ENCODE assay signal across 8 mouse cellular contexts in genomic region chr11:53308251-53308864, GRCm38 (mm10). TPM values are rescaled to one million over a fixed set of nuclear protein-coding genes. Genes with fewer than 3 reads are reported as not detected.
DNase-seq lines count a peak whose midpoint lies in the region; ATAC-seq and TF ChIP-seq lines count a peak whose summit lies in the region.
"Had no signal": no experiment of that assay in that cellular context is flagged by ENCODE, and none has a peak within 500 bp of the region (broad histone marks: within the 10 kb centered on the region; RNA-seq: fewer than 3 reads in every experiment).

No protein-coding gene starts in this region.

- no peak for TF ChIP-seq POLR2A in bone marrow, adult 2 months (IDR thresholded peaks at IDR 0.05; ENCODE audit: borderline replicate concordance, control insufficient read depth, low read depth, low read length)

- H3K4me1 ChIP-seq in bone marrow, adult 2 months (ENCODE audit: control insufficient read depth, insufficient read depth, low read length): peaks cover 4% of the 10 kb centered on the region; the same call in 1 of the 2 replicates
- peaks cover 20% of the 10 kb centered on the region for H3K4me1 ChIP-seq in kidney, embryonic 16.5 days (ENCODE audit: insufficient read depth, low read length)
- H3K4me1 ChIP-seq: hindbrain, embryonic 15.5 days had no signal

- H3K27me3 ChIP-seq in kidney, embryonic 16.5 days (ENCODE audit: insufficient read depth, low read length): no peaks in the 10 kb centered on the region
- H3K27me3 ChIP-seq: hindbrain, embryonic 15.5 days had no signal

- H3K36me3 ChIP-seq in kidney, embryonic 16.5 days (ENCODE audit: insufficient read depth, low read length): no peaks in the 10 kb centered on the region
- H3K36me3 ChIP-seq: hindbrain, embryonic 15.5 days had no signal

- TF ChIP-seq CTCF in bone marrow, adult 2 months (IDR thresholded peaks at IDR 0.05; ENCODE audit: control insufficient read depth, insufficient read depth, low read length): no peak

- DNase-seq in layer of hippocampus, adult 8-10 months (ENCODE audit: low spot score in 2 of 2): no peak
- no peak for DNase-seq in thymus, adult 18-20 months

- no peak overlapping the region for H3K4me3 ChIP-seq in bone marrow, adult 2 months (replicated peaks; ENCODE audit: control insufficient read depth, low read depth, low read length)
- no peak overlapping the region for H3K4me3 ChIP-seq in kidney, embryonic 16.5 days (ENCODE audit: low read length)
- H3K4me3 ChIP-seq: hindbrain, embryonic 15.5 days had no signal

- H3K9me3 ChIP-seq in kidney, embryonic 16.5 days (ENCODE audit: low read length): no peaks in the 10 kb centered on the region
- H3K9me3 ChIP-seq: hindbrain, embryonic 15.5 days had no signal

- no peak overlapping the region for H3K9ac ChIP-seq in kidney, embryonic 16.5 days (replicated peaks; ENCODE audit: low read length)
- H3K9ac ChIP-seq: hindbrain, embryonic 15.5 days had no signal

- ATAC-seq in granulocyte monocyte progenitor cell, adult 5-6 weeks (replicated peaks; ENCODE audit: poor library complexity, severe bottlenecking): peak; percentile 22; the same call in 1 of the 2 replicates
- ATAC-seq in kidney, embryonic 16.5 days (ENCODE audit: low FRiP score, low TSS enrichment): peak; percentile 82
- peak; percentile 72 for ATAC-seq in megakaryocyte-erythroid progenitor cell, adult 5-6 weeks (replicated peaks; ENCODE audit: low FRiP score, low TSS enrichment, poor library complexity, severe bottlenecking)
- no peak for ATAC-seq in erythroid progenitor cell, adult 5-6 weeks (replicated peaks; ENCODE audit: low FRiP score, poor library complexity, severe bottlenecking)

- H3K27ac ChIP-seq in bone marrow, adult 2 months (ENCODE audit: control insufficient read depth, insufficient read depth, low read depth, low read length, poor library complexity): peak overlapping the region; percentile 53; the same call in 1 of the 2 replicates
- peak overlapping the region; percentile 90 for H3K27ac ChIP-seq in kidney, embryonic 16.5 days (ENCODE audit: low read length)
- H3K27ac ChIP-seq: hindbrain, embryonic 15.5 days had no signal

- H3K4me2 ChIP-seq in kidney, embryonic 16.5 days (replicated peaks; ENCODE audit: low read depth, low read length): no peak overlapping the region
- H3K4me2 ChIP-seq: hindbrain, embryonic 15.5 days had no signal

RNA-seq across cellular contexts. Expression of gene Hspa4, which starts 8.1 kb away (rescaled TPM):
- polyA plus RNA-seq in bone marrow, adult 2 months (2011; ENCODE audit: insufficient read depth, insufficient read length, low replicate concordance, missing spikeins): 41.5 and 98.4 TPM in 2 replicates
- 120 and 123 TPM in 2 replicates for total RNA-seq in granulocyte monocyte progenitor cell, adult 5-6 weeks (2014; fragmentation: Nextera tagmentation)
- 507 and 516 TPM in 2 replicates for total RNA-seq in granulocyte monocyte progenitor cell, adult 5-6 weeks (2017)
- polyA plus RNA-seq in kidney, embryonic 16.5 days (2015; fragmentation: Nextera tagmentation; extraction: Ambion mirVana): 82.7 and 85.1 TPM in 2 replicates
- 114 and 126 TPM in 2 replicates for total RNA-seq in megakaryocyte-erythroid progenitor cell, adult 5-6 weeks (2014; fragmentation: Nextera tagmentation)
- 598 and 714 TPM in 2 replicates for total RNA-seq in megakaryocyte-erythroid progenitor cell, adult 5-6 weeks (2017)
- 100 to 1,000 TPM; 148 to 190 (median 168) TPM for total RNA-seq in layer of hippocampus, adult 8-10 months (2022)
- total RNA-seq in erythroid progenitor cell, adult 5-6 weeks (2015; ENCODE audit: low replicate concordance): 36.5 and 48.7 TPM in 2 replicates
- total RNA-seq in erythroid progenitor cell, adult 5-6 weeks (2017; ENCODE audit: low replicate concordance): 101 and 152 TPM in 2 replicates

RNA-seq across cellular contexts. Expression of gene Zcchc10, which starts 16.1 kb away (rescaled TPM):
- polyA plus RNA-seq in bone marrow, adult 2 months (2011; ENCODE audit: insufficient read depth, insufficient read length, low replicate concordance, missing spikeins): 9.6 and 16.2 TPM in 2 replicates
- 18.5 TPM in 2 replicates for total RNA-seq in granulocyte monocyte progenitor cell, adult 5-6 weeks (2014; fragmentation: Nextera tagmentation)
- total RNA-seq in granulocyte monocyte progenitor cell, adult 5-6 weeks (2017): 7.4 and 10.3 TPM in 2 replicates
- polyA plus RNA-seq in kidney, embryonic 16.5 days (2015; fragmentation: Nextera tagmentation; extraction: Ambion mirVana): 19.1 and 25.4 TPM in 2 replicates
- total RNA-seq in megakaryocyte-erythroid progenitor cell, adult 5-6 weeks (2014; fragmentation: Nextera tagmentation): 14.9 and 27.5 TPM in 2 replicates
- 3.8 and 8.7 TPM in 2 replicates for total RNA-seq in megakaryocyte-erythroid progenitor cell, adult 5-6 weeks (2017)
- 10 to 100 TPM in 2 of 4 experiments, 1 to 10 TPM in 2; 9.6 to 17.5 (median 11.0) TPM for total RNA-seq in layer of hippocampus, adult 8-10 months (2022)
- 4.7 and 19.3 TPM in 2 replicates for total RNA-seq in erythroid progenitor cell, adult 5-6 weeks (2015; ENCODE audit: low replicate concordance)
- total RNA-seq in erythroid progenitor cell, adult 5-6 weeks (2017; ENCODE audit: low replicate concordance): 0.39 and 4.0 TPM in 2 replicates

RNA-seq across cellular contexts. Expression of gene Aff4, which starts 42.3 kb away (rescaled TPM):
- 7.9 and 36.2 TPM in 2 replicates for polyA plus RNA-seq in bone marrow, adult 2 months (2011; ENCODE audit: insufficient read depth, insufficient read length, low replicate concordance, missing spikeins)
- 52.9 and 69.9 TPM in 2 replicates for total RNA-seq in granulocyte monocyte progenitor cell, adult 5-6 weeks (2014; fragmentation: Nextera tagmentation)
- 42.4 and 95.9 TPM in 2 replicates for total RNA-seq in granulocyte monocyte progenitor cell, adult 5-6 weeks (2017)
- 16.8 and 25.8 TPM in 2 replicates for polyA plus RNA-seq in kidney, embryonic 16.5 days (2015; fragmentation: Nextera tagmentation; extraction: Ambion mirVana)
- 55.8 and 78.3 TPM in 2 replicates for total RNA-seq in megakaryocyte-erythroid progenitor cell, adult 5-6 weeks (2014; fragmentation: Nextera tagmentation)
- total RNA-seq in megakaryocyte-erythroid progenitor cell, adult 5-6 weeks (2017): 39.1 and 45.0 TPM in 2 replicates
- total RNA-seq in layer of hippocampus, adult 8-10 months (2022): 100 to 1,000 TPM; 195 to 259 (median 219) TPM
- total RNA-seq in erythroid progenitor cell, adult 5-6 weeks (2015; ENCODE audit: low replicate concordance): 23.9 and 67.4 TPM in 2 replicates
- total RNA-seq in erythroid progenitor cell, adult 5-6 weeks (2017; ENCODE audit: low replicate concordance): 20.7 and 27.0 TPM in 2 replicates
